Mouse (Mus musculus) liver, embryonic 18 days (tissue): ENCODE measurements around the gene Vmn2r70. TPM values are rescaled to one million over a fixed set of nuclear protein-coding genes. Genes with fewer than 3 reads are reported as not detected.

Experiments used
- polyA plus RNA-seq: library from polyadenylated mRNA; depleted of rRNA; stranded (reverse); fragments of >200 nt; gene quantifications from 2 replicates; pipeline ENCODE4 v1.2.3, GENCODE M21; 2012; rRNA removed

Vmn2r70 gene
- polyA plus RNA-seq = not detected in 2 replicates

DNA sequence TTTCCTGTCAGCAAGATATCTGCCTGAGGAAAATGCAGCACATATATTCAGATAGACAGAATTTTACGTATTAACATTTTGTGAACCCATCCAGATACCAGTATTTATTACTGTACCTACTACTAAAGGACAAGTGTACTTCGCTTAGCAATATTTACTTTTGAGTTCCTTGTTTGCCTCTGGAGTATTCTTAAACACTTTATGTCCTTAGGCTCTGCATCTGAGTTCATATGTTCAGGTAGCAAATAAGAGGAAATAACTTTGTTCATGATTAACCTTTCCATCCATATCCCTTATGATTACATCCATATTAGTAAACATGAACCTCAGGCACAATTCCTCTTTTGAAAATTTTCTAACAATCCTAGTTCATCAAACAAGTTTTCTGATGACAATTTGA, at the start of gene Vmn2r70:
TSS of gene Vmn2r70 (minus strand) at position 101 of the 400 bp plus-strand sequence.

GRCm38 (mm10) chr7:85562787-85563186, 6.2 kb downstream of the Vmn2r70 start, which contains the start of gene Vmn2r71:
Vmn2r71 (plus strand) TSS chr7:85563087.

Other genes with a start within 250 kb of the Vmn2r70 start
- gene Vmn2r69, start 153.3 kb downstream of the Vmn2r70 start, polyA plus RNA-seq = not detected in 2 replicates
- not detected in 2 replicates for gene Vmn2r71, start 6.1 kb downstream of the Vmn2r70 start, polyA plus RNA-seq
- not detected in 2 replicates for gene Vmn2r72, start 185.9 kb upstream of the Vmn2r70 start, polyA plus RNA-seq